Mouse (Mus musculus): Measurements from ENCODE around the gene Tchp.

Gene Tchp

DNA sequence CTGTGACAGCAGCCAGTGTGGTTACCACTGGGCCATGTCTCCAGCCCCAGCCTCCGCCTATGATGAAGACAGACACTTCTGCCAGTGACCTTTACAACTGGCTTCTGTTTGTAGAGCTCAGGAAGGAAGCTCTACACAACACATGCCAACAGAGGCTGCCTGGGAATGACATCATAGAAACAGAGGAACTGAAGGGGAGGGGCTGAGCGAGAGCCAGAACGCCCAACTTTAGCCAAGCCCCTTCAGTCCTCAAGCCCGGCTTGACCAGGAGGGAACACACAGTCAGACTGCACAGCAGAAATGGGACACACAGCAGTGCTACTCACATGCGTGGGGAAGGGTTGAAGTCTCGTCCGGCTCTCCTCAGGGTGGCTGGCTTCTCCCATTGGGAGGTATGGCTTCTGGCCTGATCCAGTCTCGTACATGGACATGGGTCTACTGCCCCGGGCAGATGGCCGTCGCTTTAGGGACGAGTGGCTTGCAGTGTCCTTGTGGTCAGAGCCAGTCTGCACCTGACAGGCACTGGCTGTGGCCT is 31.2 kb downstream of the Tchp start:
- in situ Hi-C loops (cut with MboI) = no loop called here

- in situ Hi-C loops (cut with MboI) = no loop called here
Measured at GRCm38 (mm10) chr5:114740595-114740994, 33.0 kb downstream of the Tchp start.

DNA sequence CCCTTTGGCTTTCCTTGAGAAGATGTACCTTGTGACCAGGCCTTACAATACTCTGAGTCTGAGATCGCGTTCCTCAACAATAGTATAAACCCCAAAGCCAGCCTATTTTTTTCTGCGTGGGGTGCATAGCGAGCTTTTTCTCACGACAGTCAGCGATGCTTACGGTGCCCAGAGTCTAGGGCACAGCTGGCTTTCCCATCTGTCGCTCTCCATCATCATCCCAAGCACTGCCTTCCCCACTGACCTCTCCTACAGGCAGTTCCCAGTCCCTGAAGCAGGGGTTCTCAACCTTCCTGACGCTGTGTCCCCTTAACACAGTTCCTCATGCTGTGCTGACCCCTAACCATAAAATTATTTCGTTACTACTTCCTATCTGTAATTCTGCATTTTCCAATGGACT is 35.0 kb downstream of the Tchp start:
- in situ Hi-C loops (cut with MboI) = no loop called here

GRCm38 (mm10) chr5:114742998-114743696 is 35.6 kb downstream of the Tchp start:
- in situ Hi-C loops (cut with MboI) = no loop called here

- in situ Hi-C loops (cut with MboI) = no loop called here
Measured at GRCm38 (mm10) chr5:114743697-114744090, 36.1 kb downstream of the Tchp start.

DNA sequence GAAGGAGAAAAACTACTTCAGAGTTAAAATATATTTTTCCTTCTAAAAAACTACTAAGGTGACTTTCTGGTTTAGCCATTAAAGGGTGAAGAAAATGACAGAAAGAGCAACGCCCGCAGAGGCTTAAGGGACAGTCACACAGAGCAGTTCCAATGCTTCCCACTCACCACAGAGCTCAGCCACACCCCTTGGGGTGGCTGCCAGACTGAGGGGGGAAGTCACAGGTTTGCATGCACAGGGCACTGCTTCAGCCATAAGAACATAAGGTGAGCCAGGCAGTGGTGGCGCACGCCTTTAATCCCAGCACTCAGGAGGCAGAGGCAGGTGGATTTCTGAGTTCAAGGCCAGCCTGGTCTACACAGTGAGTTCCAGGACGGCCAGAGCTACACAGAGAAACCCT is 38.0 kb downstream of the Tchp start:
- in situ Hi-C loops (cut with MboI) = no loop called here

GRCm38 (mm10) chr5:114746886-114747285 is 39.3 kb downstream of the Tchp start:
- in situ Hi-C loops (cut with MboI) = no loop called here

DNA sequence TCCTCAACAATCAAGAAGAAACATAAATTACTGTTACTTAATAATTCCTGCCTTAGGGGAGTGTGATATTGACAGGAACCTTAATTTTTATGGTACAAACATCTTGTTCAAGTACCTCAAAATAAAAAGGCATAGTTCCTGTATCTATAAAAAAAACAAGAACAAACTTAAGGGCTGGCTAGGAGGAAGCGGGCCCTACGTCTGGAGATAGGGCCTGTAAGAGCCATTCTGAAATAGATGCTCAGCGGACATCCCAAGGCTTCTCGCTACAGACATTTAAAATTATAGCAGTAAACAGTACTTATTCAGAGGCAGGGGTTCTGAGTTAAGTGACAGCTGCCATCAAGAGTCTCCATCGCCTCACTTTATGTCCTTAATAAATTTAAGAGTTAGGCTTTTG is 40.0 kb downstream of the Tchp start:
- in situ Hi-C loops (cut with MboI) = no loop called here

DNA sequence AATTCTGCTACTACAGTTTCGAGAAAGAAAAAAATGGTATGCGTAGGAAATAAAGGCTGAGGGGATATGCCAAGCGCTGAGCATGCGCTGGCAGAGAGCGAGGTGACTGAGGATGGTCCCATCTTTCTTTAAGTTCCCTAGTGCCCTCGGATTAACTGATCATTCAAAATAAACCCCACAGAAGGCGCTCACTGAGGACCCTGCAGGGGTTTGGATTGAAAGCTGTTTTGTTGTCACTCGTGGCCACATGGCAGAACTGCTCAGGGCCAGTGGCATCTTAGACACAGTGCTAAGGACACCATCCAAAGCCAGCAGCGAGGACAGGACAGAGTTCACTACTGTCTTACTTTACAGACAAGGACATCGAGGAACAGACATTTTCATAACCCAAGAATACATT is 42.8 kb downstream of the Tchp start:
- in situ Hi-C loops (cut with MboI) = no loop called here

GRCm38 (mm10) chr5:114752397-114752796 is 44.8 kb downstream of the Tchp start:
- in situ Hi-C loops (cut with MboI) = no loop called here

GRCm38 (mm10) chr5:114753384-114753783 is 45.8 kb downstream of the Tchp start:
- in situ Hi-C loops (cut with MboI) = no loop called here

DNA sequence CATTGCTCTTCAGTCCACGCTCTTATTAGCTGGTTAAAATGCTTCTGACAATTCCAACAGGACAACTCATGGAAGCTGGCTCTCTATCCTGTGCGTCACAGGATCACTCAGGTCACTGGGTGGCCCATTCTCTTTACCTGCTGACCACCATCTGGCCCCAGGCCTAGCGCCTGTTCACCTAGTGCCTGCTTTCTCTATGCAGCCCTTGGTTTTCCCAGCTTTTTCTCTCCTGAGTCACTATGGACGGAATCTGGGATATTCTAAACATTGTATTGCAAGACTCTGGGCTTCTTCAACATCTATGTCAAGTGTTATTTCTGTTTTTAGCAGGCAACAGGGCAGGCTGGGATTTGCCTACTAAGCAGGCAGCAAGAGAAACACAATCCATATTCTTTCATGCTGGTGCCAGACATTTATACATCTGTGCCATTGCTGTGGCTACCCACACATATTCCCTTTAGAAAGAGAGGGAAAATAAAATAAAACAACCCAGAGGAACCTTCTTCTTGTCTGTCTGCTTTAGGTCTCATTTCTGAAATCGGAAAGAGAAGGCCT is 52.1 kb downstream of the Tchp start:
- in situ Hi-C loops (cut with MboI) = no loop called here

DNA sequence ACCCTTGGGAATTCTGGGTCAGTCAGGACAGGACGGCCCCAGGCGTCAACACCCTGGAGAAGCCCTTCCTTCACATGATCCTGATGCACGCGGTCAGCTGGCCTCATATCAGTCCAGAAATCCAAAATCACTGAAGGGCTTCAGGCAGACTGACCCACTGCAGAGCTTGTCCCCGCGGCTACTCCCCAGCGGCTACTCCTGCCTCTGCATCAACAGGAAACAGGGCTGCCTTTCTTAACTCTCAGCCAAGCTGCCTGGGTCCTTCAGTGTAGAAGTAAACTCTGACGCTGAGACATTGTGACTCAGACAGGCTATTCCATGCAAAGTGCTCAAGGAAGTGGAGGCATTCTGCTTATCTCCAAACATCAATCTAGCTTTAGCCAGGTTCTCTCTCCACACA is 54.4 kb downstream of the Tchp start:
- in situ Hi-C loops (cut with MboI) = no loop called here

DNA sequence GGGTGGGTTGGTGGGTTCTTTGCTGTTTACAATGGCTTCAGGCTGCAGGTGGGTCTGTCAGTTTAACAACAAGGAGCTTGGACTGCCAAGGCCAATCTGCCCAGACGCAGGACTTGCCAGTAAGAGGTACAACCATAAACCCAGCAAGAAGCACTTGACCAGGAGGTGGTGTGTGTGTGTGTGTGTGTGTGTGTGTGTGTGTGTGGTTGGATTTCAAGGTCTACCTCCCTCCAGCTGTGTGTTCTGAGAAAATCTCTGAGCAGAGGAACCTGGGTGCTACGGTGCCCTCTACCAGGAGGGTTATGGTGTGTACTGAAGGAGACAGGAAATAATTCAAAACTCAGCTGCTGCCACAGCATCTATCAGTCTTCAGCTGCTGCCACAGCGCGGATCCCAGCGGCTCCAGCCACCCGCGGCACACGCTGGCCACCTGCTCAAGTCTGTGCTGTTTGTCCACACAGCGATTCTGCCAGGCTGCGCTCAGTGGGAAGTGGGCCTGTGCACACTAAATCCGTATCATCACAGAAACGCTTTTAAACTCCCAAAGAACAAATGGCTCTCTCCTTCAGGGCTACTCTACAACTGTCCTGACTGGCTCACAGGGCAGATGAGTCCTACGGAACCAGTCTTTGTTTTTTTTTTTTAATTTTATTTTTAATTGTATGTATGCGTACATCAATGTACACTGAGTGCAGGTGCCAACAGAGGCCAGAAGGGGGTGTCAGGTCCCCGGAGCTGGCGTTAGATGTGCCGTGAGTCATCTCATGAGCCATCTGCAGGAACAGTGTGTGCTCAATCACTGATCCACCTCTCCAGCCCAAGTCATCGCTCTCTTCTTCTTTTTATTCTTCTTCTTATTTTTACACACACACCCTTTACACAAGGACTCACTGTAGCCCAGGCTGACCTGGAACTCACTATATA is 57.5 kb downstream of the Tchp start:
- in situ Hi-C loops (cut with MboI) = no loop called here

DNA sequence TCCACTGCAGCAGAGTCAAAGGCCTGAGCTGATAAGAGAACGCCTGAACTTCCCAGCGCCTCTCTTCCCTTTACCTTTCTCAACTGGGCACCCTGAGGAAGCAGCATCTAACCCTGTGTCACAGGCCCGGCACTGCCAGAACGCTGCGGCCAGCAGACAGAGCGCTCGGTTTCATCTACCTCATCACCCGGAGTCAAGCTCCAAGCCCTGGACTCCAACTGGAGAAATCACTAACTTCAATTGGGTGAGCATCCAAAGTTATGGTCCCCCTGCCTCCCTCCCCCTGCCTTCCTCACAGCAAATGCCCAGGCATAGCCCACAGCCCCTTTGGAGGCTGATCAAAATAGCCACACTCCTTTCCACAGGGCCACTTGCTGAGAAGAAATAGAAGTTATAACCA is 59.1 kb downstream of the Tchp start:
- in situ Hi-C loops (cut with MboI) = no loop called here

DNA sequence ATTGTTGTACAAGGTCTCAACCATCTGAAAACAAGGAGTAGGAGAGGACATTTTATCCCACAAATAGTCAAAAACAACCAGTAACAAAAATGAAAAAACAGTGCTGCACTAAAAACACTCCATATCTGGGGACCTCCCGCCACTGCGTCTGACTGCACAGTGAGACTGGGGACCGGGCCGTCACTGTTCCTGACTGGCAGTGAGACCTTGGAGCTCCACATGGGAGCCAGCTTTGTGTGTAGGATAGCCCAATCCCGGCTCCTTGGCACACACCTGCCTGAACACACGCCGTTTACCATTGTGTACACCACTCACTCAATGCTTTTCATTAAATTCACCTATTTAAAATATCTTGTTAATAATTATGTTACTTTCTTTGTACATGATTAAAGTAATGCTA is 59.6 kb downstream of the Tchp start:
- in situ Hi-C loops (cut with MboI) = no loop called here

DNA sequence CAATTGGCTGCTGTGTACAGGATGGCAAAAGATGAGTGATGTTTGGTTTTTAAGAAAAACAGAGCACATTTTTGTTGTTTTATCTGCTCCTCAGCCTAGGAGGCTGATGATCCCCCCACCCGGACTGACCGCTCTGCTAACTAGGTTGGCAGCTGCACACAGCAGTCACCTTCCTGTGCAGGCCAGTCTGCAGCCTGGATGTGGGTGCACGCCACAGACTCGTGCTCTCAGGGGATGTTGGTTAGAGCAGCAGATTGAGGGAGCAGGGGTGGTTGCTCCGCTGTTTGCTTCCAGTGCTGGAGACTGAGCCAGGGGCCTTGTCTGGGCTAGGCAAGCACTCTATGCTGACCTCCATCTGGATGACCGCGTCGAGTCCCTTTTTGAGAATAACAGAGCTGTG is 62.2 kb downstream of the Tchp start:
- in situ Hi-C loops (cut with MboI) = no loop called here

- in situ Hi-C loops (cut with MboI) = no loop called here
Measured at GRCm38 (mm10) chr5:114771796-114772195, 64.2 kb downstream of the Tchp start.
